In genomic region chr12:10525934-10526333, GRCm38 (mm10) we compare ENCODE assay signal across 24 mouse cellular contexts.
"Had no signal": no experiment of that assay in that cellular context is flagged by ENCODE, and none has a peak within 500 bp of the region (broad histone marks: within the 10 kb centered on the region; RNA-seq: fewer than 3 reads in every experiment).

No protein-coding gene starts in this region.

- H3K27me3 ChIP-seq: heart, embryonic 12.5 days; hindbrain, embryonic 13.5 days; hindbrain, embryonic 15.5 days; kidney, embryonic 15.5 days; limb, embryonic 12.5 days had no signal

- ATAC-seq: hindbrain, postnatal 0 days; intestine, embryonic 16.5 days had no signal

- DNase-seq: gastrocnemius, adult 2 months; gastrocnemius, postnatal 10 days; gastrocnemius, postnatal 25 days; heart, adult 18-20 months; heart, postnatal 10 days; kidney, adult 11 months; kidney, adult 2 months; kidney, adult 9 months; kidney, postnatal 14 days; kidney, postnatal 36 days; layer of hippocampus, adult 9-11 months; layer of hippocampus, postnatal 36 days; liver had no signal

- H3K9me3 ChIP-seq: heart, embryonic 10.5 days; heart, embryonic 12.5 days; hindbrain, embryonic 13.5 days; hindbrain, embryonic 15.5 days; kidney, embryonic 15.5 days; limb, embryonic 10.5 days; limb, embryonic 12.5 days had no signal

- H3K27ac ChIP-seq: gastrocnemius, adult 2 months; heart, embryonic 10.5 days; hindbrain, embryonic 13.5 days; hindbrain, embryonic 15.5 days; hindbrain, postnatal 0 days; kidney, embryonic 15.5 days; kidney, postnatal 0 days; limb, embryonic 10.5 days; limb, embryonic 12.5 days had no signal

- H3K4me1 ChIP-seq: heart, embryonic 10.5 days; hindbrain, embryonic 13.5 days; hindbrain, embryonic 15.5 days; kidney, embryonic 15.5 days; limb, embryonic 12.5 days had no signal

- H3K4me2 ChIP-seq: heart, embryonic 12.5 days; hindbrain, embryonic 13.5 days; hindbrain, embryonic 15.5 days; kidney, embryonic 15.5 days; limb, embryonic 12.5 days; liver, embryonic 11.5 days had no signal

- H3K4me3 ChIP-seq: gastrocnemius, adult 2 months; heart, embryonic 10.5 days; heart, embryonic 12.5 days; hindbrain, embryonic 13.5 days; hindbrain, embryonic 15.5 days; kidney, embryonic 15.5 days; limb, embryonic 10.5 days; limb, embryonic 12.5 days had no signal

- H3K9ac ChIP-seq: heart, embryonic 12.5 days; hindbrain, embryonic 13.5 days; hindbrain, embryonic 15.5 days; kidney, embryonic 15.5 days; limb, embryonic 12.5 days had no signal

- H3K36me3 ChIP-seq: heart, embryonic 10.5 days; heart, embryonic 12.5 days; hindbrain, embryonic 13.5 days; hindbrain, embryonic 15.5 days; kidney, embryonic 15.5 days; limb, embryonic 10.5 days; limb, embryonic 12.5 days had no signal
